Mouse (Mus musculus) layer of hippocampus, adult 8-10 months (tissue): ENCODE measurements around the gene Mettl1. TPM values are rescaled to one million over a fixed set of nuclear protein-coding genes. Genes with fewer than 3 reads are reported as not detected.
A peak's percentile ranks its signal among the peaks of the same experiment; 100 is the strongest.

ENCODE experiments used
- DNase-seq, 2 experiments: peaks; one replicate each; pipeline ENCODE4 v3.0.0; 2022; ENCODE audit warnings: low spot score in 2 of 2
- total RNA-seq, 4 experiments: library from RNA; stranded (reverse); gene quantifications; 2 replicates each; pipeline ENCODE4 v1.2.4; 2022

The Mettl1 gene
- total RNA-seq, result 10 to 100 TPM; 13.1 to 16.0 (median 14.5) TPM

GRCm38 (mm10) chr10:127041274-127041766, at the start of gene Mettl1, which contains the start of gene Eef1akmt3:
Gene Mettl1 (plus strand): TSS chr10:127041414.
Gene Eef1akmt3 (minus strand): TSS chr10:127041513.
- no peak for DNase-seq

GRCm38 (mm10) chr10:126991676-126992075, 49.5 kb upstream of the Mettl1 start:
- DNase-seq, result no peak

GRCm38 (mm10) chr10:126993621-126994020, 47.6 kb upstream of the Mettl1 start:
- no peak for DNase-seq

- no peak for DNase-seq
These were observed 43.7 kb upstream of the Mettl1 start for GRCm38 (mm10) chr10:126997340-126998113.

GRCm38 (mm10) chr10:127000529-127000928, 40.7 kb upstream of the Mettl1 start, which contains the start of gene Avil:
Gene Avil (plus strand): TSS chr10:127000709.
- no peak for DNase-seq

- DNase-seq, result no peak
These were observed 39.9 kb upstream of the Mettl1 start for GRCm38 (mm10) chr10:127001297-127001696.

- DNase-seq, result no peak
These were observed 39.2 kb upstream of the Mettl1 start for GRCm38 (mm10) chr10:127002056-127002455.

GRCm38 (mm10) chr10:127002765-127003164, 38.4 kb upstream of the Mettl1 start:
- DNase-seq, result no peak

- no peak for DNase-seq
These were observed 37.9 kb upstream of the Mettl1 start for GRCm38 (mm10) chr10:127003334-127003733.

- no peak for DNase-seq
These were observed 37.4 kb upstream of the Mettl1 start for GRCm38 (mm10) chr10:127003806-127004205.

- DNase-seq, result no peak
These were observed 24.7 kb upstream of the Mettl1 start for GRCm38 (mm10) chr10:127016488-127016887.

- no peak for DNase-seq
These were observed 24.1 kb upstream of the Mettl1 start for GRCm38 (mm10) chr10:127017071-127017470.

- no peak for DNase-seq
These were observed 22.8 kb upstream of the Mettl1 start for GRCm38 (mm10) chr10:127018422-127018821.

GRCm38 (mm10) chr10:127030336-127031296, 10.6 kb upstream of the Mettl1 start, which contains the start of gene Tsfm:
Gene Tsfm (minus strand): TSS chr10:127030840.
- peak; percentile 72 to 90 for DNase-seq

- no peak for DNase-seq
These were observed 7.9 kb upstream of the Mettl1 start for GRCm38 (mm10) chr10:127033301-127033741.

GRCm38 (mm10) chr10:127036273-127036672, 4.9 kb upstream of the Mettl1 start:
- DNase-seq, result no peak

- DNase-seq, result no peak
These were observed 3.6 kb upstream of the Mettl1 start for GRCm38 (mm10) chr10:127037641-127038040.

- DNase-seq, result no peak
These were observed 522 bp upstream of the Mettl1 start for GRCm38 (mm10) chr10:127040569-127041214.

GRCm38 (mm10) chr10:127041774-127042338, 642 bp downstream of the Mettl1 start:
- DNase-seq, result peak; percentile 79 to 91

GRCm38 (mm10) chr10:127042468-127043115, 1.4 kb downstream of the Mettl1 start:
- DNase-seq, result no peak
